Mouse (Mus musculus) embryonic facial prominence, embryonic 11.5 days (tissue): Measurements from ENCODE around the gene Flrt1. TPM values are rescaled to one million over a fixed set of nuclear protein-coding genes. Genes with fewer than 3 reads are reported as not detected.
A peak's percentile ranks its signal among the peaks of the same experiment; 100 is the strongest.

ENCODE experiments used
- ATAC-seq: fragments of 200-750 bp; cut with Nextera tagmentation; replicated peaks from 2 replicates; pipeline ENCODE4 v1.8.0; 2017; ENCODE audit warnings: low read depth; ENCODE audit not compliant: insufficient number of reproducible peaks, low FRiP score, low TSS enrichment
- DNase-seq: peaks from one replicate; pipeline ENCODE4 v3.0.0-alpha.2; 2015; ENCODE audit warnings: low spot score
- H3K27ac ChIP-seq: fragments of 300-500 bp; sonication (generic); replicated peaks from 2 replicates; pipeline ENCODE4 v1.5.1; 2014; ENCODE audit warnings: mild to moderate bottlenecking, low read depth, low read length, control low read depth
- H3K27me3 ChIP-seq: fragments of 300-500 bp; sonication (generic); 2 replicates; pipeline ENCODE4 v1.6.1; 2014; ENCODE audit warnings: mild to moderate bottlenecking, low read length, moderate library complexity, mixed read lengths; ENCODE audit not compliant: control insufficient read depth, insufficient read depth
- H3K36me3 ChIP-seq: fragments of 300-500 bp; sonication (generic); replicated peaks from 2 replicates; pipeline ENCODE4 v1.6.1; 2014; ENCODE audit warnings: low read depth, mild to moderate bottlenecking, low read length, moderate library complexity, mixed read lengths; ENCODE audit not compliant: control insufficient read depth, insufficient read depth
- H3K4me1 ChIP-seq: fragments of 300-500 bp; sonication (generic); 2 replicates; pipeline ENCODE4 v1.6.1; 2014; ENCODE audit warnings: low read length, mixed read lengths; ENCODE audit not compliant: control insufficient read depth, insufficient read depth
- H3K4me2 ChIP-seq: fragments of 300-500 bp; sonication (generic); 2 replicates; pipeline ENCODE4 v1.6.1; 2014; ENCODE audit warnings: low read depth, mild to moderate bottlenecking, control low read depth, low read length, moderate library complexity
- H3K4me3 ChIP-seq: fragments of 300-500 bp; sonication (generic); 2 replicates; pipeline ENCODE4 v1.5.1; 2014; ENCODE audit warnings: low read depth, low read length, control low read depth
- H3K9ac ChIP-seq: fragments of 300-500 bp; sonication (generic); replicated peaks from 2 replicates; pipeline ENCODE4 v1.6.1; 2014; ENCODE audit warnings: mild to moderate bottlenecking, control low read depth, low read length
- H3K9me3 ChIP-seq: fragments of 300-500 bp; sonication (generic); replicated peaks from 2 replicates; pipeline ENCODE4 v1.6.1; 2016; ENCODE audit warnings: mild to moderate bottlenecking, low read length, inconsistent platforms, mixed read lengths; ENCODE audit not compliant: control insufficient read depth
- WGBS: fragments of 180-500 bp; shearing (Covaris S2); extraction: QIAGEN DNeasy Blood & Tissue Kit; methylation state at CpG from one replicate; pipeline ENCODE4 v1.1.7; 2014; 5-methylcytosine and 5-hydroxymethylcytosine counted together
- polyA plus RNA-seq: library from polyadenylated mRNA; unstranded; fragments of >200 nt; fragmentation: Nextera tagmentation; extraction: Ambion mirVana; gene quantifications from 2 replicates; pipeline ENCODE4 v1.2.1, GENCODE M21; 2014

Gene Flrt1
- polyA plus RNA-seq, 1 experiment from 2014 or later: 3.0 TPM

DNA sequence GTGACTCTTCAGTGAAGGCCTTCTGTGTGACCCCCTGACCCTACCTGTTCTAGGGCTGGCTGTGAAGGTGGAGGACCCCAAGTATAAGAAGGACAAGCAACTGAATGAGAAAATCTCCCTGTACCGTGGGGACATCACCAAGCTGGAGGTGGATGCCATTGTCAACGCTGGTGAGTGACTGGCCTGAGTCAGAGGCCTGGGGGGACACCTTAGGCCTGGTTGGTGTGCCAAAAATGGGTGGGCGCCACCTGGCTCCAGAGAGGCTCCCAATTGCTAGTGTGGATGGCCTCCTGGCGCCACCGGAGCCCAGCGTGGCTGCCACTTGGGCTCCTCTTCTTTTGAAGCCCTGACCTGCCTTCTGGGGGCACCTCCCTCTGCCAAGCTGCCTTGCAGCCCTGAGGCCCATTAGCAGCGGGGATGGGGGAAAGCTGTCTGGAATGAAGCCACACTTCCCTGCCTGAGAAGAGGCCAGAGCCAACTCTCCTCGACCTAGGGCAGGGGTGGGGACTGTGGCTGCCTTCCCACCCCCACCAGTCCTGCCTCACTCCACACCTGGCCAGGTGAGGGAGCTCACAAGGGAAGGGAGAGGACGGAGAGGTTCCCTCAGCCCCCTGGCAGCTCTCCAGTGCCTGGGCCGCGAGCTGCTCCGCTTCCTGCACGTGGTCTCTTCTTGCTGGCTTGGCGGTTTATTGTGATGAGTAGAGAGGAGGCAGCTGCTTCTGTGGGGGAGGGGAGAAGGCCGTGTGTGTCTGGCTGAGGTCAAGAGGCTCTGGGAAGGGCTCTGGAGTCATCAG, 39.3 kb downstream of the Flrt1 start:
- Histone ChIP-seq H3K4me1 (peaks cover 18% of the 10 kb centered on the region), H3K9ac (peak overlapping the region; percentile 44), H3K9me3 (no peaks in the 10 kb centered on the region), H3K27ac (no peak overlapping the region), H3K4me3 (no peak overlapping the region), H3K4me2 (no peak overlapping the region; the same call in 1 of the 2 replicates), H3K27me3 (peaks cover 2% of the 10 kb centered on the region; the same call in 1 of the 2 replicates), H3K36me3 (no peaks in the 10 kb centered on the region)
- WGBS: 40% methylated on average over 15 of the region's 15 CpGs
- DNase-seq (peak; percentile 33), ATAC-seq (no peak)

DNA sequence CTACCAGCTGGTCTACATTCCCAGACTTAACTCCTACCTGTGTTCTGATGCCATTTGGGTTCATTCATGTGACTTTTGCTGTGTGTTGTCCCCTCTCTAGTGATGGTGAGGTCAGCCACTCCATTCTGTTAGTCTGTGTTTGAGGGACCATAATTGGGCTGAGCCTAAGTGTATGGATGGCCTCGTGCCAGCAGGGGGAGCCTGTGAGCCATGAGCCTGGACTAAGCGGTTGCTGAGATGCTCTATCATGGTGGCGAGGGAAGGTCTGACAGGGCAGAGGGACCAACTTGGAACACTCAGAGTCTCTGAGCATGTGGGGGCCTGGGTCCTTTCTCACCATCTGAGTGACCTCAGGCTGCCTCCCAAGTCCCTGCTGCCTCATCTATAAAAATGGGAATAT, 41.0 kb downstream of the Flrt1 start:
- H3K4me3 ChIP-seq: no peak overlapping the region
- peaks cover 15% of the 10 kb centered on the region for H3K4me1 ChIP-seq
- no peak overlapping the region for H3K4me2 ChIP-seq
- H3K36me3 ChIP-seq: no peaks in the 10 kb centered on the region
- no peak overlapping the region for H3K9ac ChIP-seq
- H3K9me3 ChIP-seq: no peaks in the 10 kb centered on the region
- H3K27me3 ChIP-seq: peaks cover 2% of the 10 kb centered on the region; the same call in 1 of the 2 replicates
- no peak overlapping the region for H3K27ac ChIP-seq
- ATAC-seq (no peak; the same call in 1 of the 2 replicates), DNase-seq (peak; percentile 91)
- WGBS: 4% methylated on average over 3 of the region's 3 CpGs

DNA sequence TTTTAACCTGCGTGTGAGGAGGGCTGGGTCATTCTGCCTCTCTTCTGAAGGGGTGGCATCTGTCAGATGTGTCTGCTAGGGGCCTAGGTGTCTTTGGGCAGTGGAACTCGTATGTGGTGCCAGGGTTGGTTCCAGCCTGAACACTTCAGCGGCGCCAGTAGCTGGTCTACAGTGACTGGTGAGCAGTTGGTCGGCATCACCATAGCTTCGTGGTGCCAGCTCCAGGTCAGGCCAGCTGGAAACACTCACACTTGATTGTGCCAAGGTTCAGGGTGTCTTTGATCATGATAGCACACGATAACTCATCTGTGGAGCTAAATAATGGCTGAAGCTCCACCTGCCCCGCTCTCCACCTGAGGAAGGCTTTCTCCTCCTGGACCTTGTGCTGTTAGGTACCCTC, 42.6 kb downstream of the Flrt1 start:
- Histone ChIP-seq H3K9ac (no peak overlapping the region), H3K36me3 (no peaks in the 10 kb centered on the region), H3K4me2 (no peak overlapping the region), H3K4me1 (peaks cover 9% of the 10 kb centered on the region), H3K4me3 (no peak overlapping the region), H3K27me3 (no peaks in the 10 kb centered on the region; the same call in 1 of the 2 replicates), H3K27ac (no peak overlapping the region), H3K9me3 (no peaks in the 10 kb centered on the region)
- ATAC-seq (no peak), DNase-seq (no peak)
- 89% methylated on average over 8 of the region's 8 CpGs for WGBS

DNA sequence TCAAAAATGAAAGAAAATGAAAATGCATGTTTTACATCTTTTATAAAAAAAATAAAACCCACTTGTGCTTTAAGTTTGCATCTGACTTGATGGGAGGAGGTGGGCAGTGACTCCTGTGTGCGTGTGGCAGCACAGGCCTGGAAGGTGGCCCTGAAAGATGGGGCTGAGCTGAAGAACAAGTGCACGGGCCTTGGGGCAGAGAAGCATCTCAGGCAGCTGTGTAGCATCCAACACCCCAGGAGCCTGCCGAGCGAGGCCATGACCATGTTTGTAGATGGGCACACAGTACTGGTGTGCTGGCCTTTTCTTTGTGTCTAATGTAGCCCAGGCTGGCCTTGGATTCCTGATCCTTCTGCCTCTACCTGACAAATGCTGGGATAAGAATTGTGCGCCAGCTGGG, 43.4 kb downstream of the Flrt1 start:
- ATAC-seq: no peak
- Histone ChIP-seq H3K27me3 (no peaks in the 10 kb centered on the region), H3K9ac (no peak overlapping the region), H3K4me2 (no peak overlapping the region), H3K27ac (no peak overlapping the region), H3K4me3 (no peak overlapping the region), H3K9me3 (no peaks in the 10 kb centered on the region), H3K4me1 (peaks cover 13% of the 10 kb centered on the region), H3K36me3 (no peaks in the 10 kb centered on the region)
- no peak for DNase-seq
- 94% methylated on average over 5 of the region's 5 CpGs for whole genome bisulfite sequencing

DNA sequence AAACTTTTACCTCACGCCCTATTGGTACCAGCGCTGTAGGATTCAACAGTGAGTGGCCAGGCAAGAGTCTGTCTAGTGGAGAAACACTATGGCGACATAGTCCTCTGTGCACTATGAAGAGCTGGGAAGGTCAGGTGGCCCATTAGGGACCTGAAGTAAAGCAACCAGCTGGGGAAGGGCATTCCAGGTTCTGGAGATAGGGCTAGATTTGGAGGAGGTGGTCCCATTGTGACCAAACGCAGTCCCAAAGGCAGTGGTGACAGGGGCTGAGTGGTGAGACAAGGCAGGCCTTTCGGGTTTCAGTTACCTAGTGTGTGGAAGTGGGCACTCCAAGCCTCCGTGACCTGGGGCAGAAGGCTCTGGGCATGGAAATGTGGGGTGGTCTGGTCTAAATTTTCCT, 47.0 kb downstream of the Flrt1 start:
- no peak overlapping the region; the same call in 1 of the 2 replicates for H3K4me2 ChIP-seq

DNA sequence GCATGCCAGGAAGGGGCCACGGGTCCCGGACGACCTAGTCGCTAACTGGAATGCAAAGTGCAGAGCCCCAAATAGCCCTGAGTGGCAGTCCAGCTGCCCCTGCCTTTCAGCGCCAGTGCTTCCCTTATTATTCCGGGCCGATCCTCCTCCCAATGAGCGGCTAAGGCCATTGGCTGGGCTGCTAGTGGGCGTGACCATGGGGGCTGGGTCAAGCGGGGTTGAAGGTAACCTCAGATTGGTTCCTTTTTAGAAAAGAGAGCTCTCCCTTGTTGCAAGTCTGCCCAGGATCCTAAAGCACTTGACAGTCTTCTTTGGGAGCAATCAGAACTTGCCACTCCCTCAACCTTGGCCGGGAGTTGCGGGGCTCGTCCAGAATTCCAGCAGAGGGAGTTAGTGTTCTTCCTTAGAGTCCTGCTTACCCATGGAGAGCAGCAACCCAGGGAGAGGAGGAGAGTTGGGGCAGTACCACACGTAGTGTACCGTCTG, 47.8 kb downstream of the Flrt1 start:
- DNase-seq (peak; percentile 90), ATAC-seq (peak; percentile 71)
- H3K4me3 ChIP-seq: peak overlapping the region; percentile 16
- peak overlapping the region; percentile 100 for H3K4me2 ChIP-seq
- H3K9me3 ChIP-seq: no peaks in the 10 kb centered on the region
- H3K9ac ChIP-seq: 0 out of 2 replicates have a peak overlapping the region, but pooled peaks have one; percentile 2
- no peak overlapping the region for H3K27ac ChIP-seq
- no peaks in the 10 kb centered on the region for H3K27me3 ChIP-seq
- H3K36me3 ChIP-seq: no peaks in the 10 kb centered on the region
- WGBS: under 1% methylated on average over 15 of the region's 15 CpGs
- H3K4me1 ChIP-seq: peaks cover 6% of the 10 kb centered on the region

More for the DNA sequence above, 47.0 kb downstream of the Flrt1 start:
- ATAC-seq: no peak
- no peak overlapping the region for H3K27ac ChIP-seq
- H3K9me3 ChIP-seq: no peaks in the 10 kb centered on the region
- H3K27me3 ChIP-seq: no peaks in the 10 kb centered on the region
- no peaks in the 10 kb centered on the region for H3K36me3 ChIP-seq
- H3K4me1 ChIP-seq: peaks cover 6% of the 10 kb centered on the region
- H3K9ac ChIP-seq: no peak overlapping the region
- no peak overlapping the region for H3K4me3 ChIP-seq
- 54% methylated on average over 6 of the region's 6 CpGs for WGBS
- no peak for DNase-seq

DNA sequence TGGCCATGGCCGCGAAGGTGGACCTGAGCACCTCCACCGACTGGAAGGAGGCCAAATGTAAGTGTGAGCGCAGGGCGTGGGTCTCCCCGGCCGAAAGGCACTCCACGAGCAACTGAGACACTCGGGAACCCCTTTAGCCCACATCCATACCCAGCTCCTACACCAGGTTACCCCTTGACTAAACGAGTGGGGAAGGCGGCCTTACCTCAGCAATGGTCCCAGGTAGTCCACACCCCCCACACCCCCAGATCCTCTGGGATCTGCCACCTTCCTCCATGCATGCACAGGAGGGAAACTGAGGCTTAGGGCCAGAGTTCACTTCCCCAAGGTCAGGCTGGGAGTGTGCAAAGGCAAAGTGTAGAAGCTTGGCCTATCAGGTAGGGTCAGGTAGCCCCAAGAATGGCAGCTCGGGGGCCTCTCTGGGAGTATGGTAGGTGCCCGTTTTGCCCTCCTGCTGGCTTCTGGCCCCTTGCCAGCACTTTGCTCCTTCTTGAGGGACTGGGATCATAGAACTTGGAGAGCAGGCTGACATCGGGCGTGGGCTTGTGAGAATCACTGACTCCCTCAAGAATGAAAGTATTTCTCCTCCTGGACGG, 48.3 kb downstream of the Flrt1 start:
- DNase-seq: no peak
- Histone ChIP-seq H3K9me3 (no peaks in the 10 kb centered on the region), H3K4me3 (peak overlapping the region; percentile 70), H3K9ac (peak overlapping the region; percentile 68), H3K27me3 (no peaks in the 10 kb centered on the region), H3K4me2 (peak overlapping the region; percentile 100), H3K27ac (no peak overlapping the region), H3K36me3 (no peaks in the 10 kb centered on the region), H3K4me1 (peaks cover 6% of the 10 kb centered on the region)
- ATAC-seq: peak; percentile 20
- 2% methylated on average over 16 of the region's 16 CpGs for WGBS
